ENCODE assay signal across 11 mouse cellular contexts in the genomic region with DNA sequence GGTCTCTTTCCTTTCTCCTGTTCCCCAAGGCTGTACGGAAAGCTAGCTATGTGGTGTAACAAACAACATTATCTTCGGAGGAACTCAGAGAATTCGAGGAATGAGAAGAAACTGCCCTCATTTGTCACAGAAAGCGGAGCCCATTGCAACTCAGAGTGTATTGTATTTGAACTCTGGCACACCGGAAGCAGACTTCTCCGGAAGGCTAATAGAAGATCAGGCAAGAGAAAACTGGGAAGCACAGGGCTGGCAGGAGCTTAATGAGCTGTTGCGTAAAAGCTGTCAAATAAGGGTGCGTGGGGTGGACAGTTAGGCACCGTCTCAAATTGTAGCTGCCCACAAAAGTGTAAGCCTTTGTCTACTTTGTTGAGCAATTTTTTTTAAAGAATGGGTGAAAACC. TPM values are rescaled to one million over a fixed set of nuclear protein-coding genes. Genes with fewer than 3 reads are reported as not detected.
DNase-seq lines count a peak whose midpoint lies in the region; ATAC-seq and TF ChIP-seq lines count a peak whose summit lies in the region.
"Had no signal": no experiment of that assay in that cellular context is flagged by ENCODE, and none has a peak within 500 bp of the region (broad histone marks: within the 10 kb centered on the region; RNA-seq: fewer than 3 reads in every experiment).

No protein-coding gene starts in this region.

- peaks cover 44% of the 10 kb centered on the region for H3K4me1 ChIP-seq in hindbrain, embryonic 10.5 days (replicated peaks)
- no peaks in the 10 kb centered on the region; the same call in none of the 2 replicates for H3K4me1 ChIP-seq in hindbrain, postnatal 0 days (ENCODE audit: insufficient read depth, low read length)
- H3K4me1 ChIP-seq in limb, embryonic 14.5 days (ENCODE audit: control insufficient read depth, insufficient read depth, low read length), result peaks cover 12% of the 10 kb centered on the region
- H3K4me1 ChIP-seq: intestine, embryonic 15.5 days had no signal

- no peak for TF ChIP-seq CTCF in hindbrain, postnatal 0 days (IDR thresholded peaks at IDR 0.05; ENCODE audit: low read depth)

- 66% methylated on average over 9 of the region's 9 CpGs for WGBS in hindbrain, embryonic 10.5 days
- WGBS in hindbrain, postnatal 0 days, result 49% methylated on average over 9 of the region's 9 CpGs
- 12% methylated on average over 9 of the region's 9 CpGs for WGBS in limb, embryonic 14.5 days

- DNase-seq in hindbrain, embryonic 10.5 days (ENCODE audit: low spot score), result no peak
- no peak for DNase-seq in hindbrain, postnatal 0 days (ENCODE audit: low spot score)
- peak; percentile 52 for DNase-seq in embryo, embryonic 10 days (ENCODE audit: low spot score)
- DNase-seq in gonadal fat pad, adult 2 months (ENCODE audit: low read depth), result peak; percentile 55
- peak; percentile 31 for DNase-seq in limb, embryonic 14.5 days (ENCODE audit: low spot score)
- no peak for DNase-seq in cerebellum, adult 18-20 months
- DNase-seq in spleen, postnatal 14 days (ENCODE audit: low spot score in 2 of 2), result no peak
- DNase-seq: cerebellum, postnatal 36 days had no signal

- H3K27me3 ChIP-seq in hindbrain, embryonic 10.5 days (ENCODE audit: insufficient read depth, poor library complexity, severe bottlenecking), result 0 out of 2 replicates have a peak, but pooled peaks cover 7% of the 10 kb centered on the region
- no peaks in the 10 kb centered on the region for H3K27me3 ChIP-seq in hindbrain, postnatal 0 days (ENCODE audit: insufficient read depth, low read length)
- no peaks in the 10 kb centered on the region for H3K27me3 ChIP-seq in limb, embryonic 14.5 days (ENCODE audit: control insufficient read depth, insufficient read depth, low read length)
- H3K27me3 ChIP-seq: intestine, embryonic 15.5 days had no signal

- no peak overlapping the region for H3K4me2 ChIP-seq in hindbrain, postnatal 0 days (ENCODE audit: low read depth, low read length)
- no peak overlapping the region for H3K4me2 ChIP-seq in limb, embryonic 14.5 days (replicated peaks; ENCODE audit: low read depth, low read length, severe bottlenecking)
- H3K4me2 ChIP-seq: forebrain, embryonic 15.5 days; intestine, embryonic 15.5 days had no signal

- no peaks in the 10 kb centered on the region for H3K36me3 ChIP-seq in hindbrain, embryonic 10.5 days
- H3K36me3 ChIP-seq in hindbrain, postnatal 0 days (ENCODE audit: insufficient read depth, low read length), result no peaks in the 10 kb centered on the region
- H3K36me3 ChIP-seq in limb, embryonic 14.5 days (ENCODE audit: control insufficient read depth, insufficient read depth, low read length), result no peaks in the 10 kb centered on the region
- H3K36me3 ChIP-seq: forebrain, embryonic 15.5 days; intestine, embryonic 15.5 days had no signal

- H3K9ac ChIP-seq in hindbrain, postnatal 0 days (replicated peaks; ENCODE audit: low read length), result no peak overlapping the region
- H3K9ac ChIP-seq in limb, embryonic 14.5 days (ENCODE audit: low read depth, low read length, severe bottlenecking), result no peak overlapping the region
- H3K9ac ChIP-seq: forebrain, embryonic 15.5 days; intestine, embryonic 15.5 days had no signal

- no peak for TF ChIP-seq POLR2A in limb, embryonic 14.5 days (IDR thresholded peaks at IDR 0.05; ENCODE audit: borderline replicate concordance, extremely low read depth, insufficient read depth, insufficient read length)

- H3K9me3 ChIP-seq in hindbrain, embryonic 10.5 days, result 0 out of 2 replicates have a peak, but pooled peaks cover 8% of the 10 kb centered on the region
- no peaks in the 10 kb centered on the region for H3K9me3 ChIP-seq in hindbrain, postnatal 0 days (ENCODE audit: low read length)
- H3K9me3 ChIP-seq in limb, embryonic 14.5 days (ENCODE audit: control insufficient read depth, low read length), result no peaks in the 10 kb centered on the region
- H3K9me3 ChIP-seq: forebrain, embryonic 15.5 days; intestine, embryonic 15.5 days had no signal

- no peak for ATAC-seq in hindbrain, postnatal 0 days
- peak; percentile 35; the same call in 1 of the 2 replicates for ATAC-seq in limb, embryonic 14.5 days (ENCODE audit: low FRiP score, low read depth)
- ATAC-seq: CD4-positive, CD25-positive, alpha-beta regulatory T cell, adult 4 months; forebrain, embryonic 15.5 days; intestine, embryonic 15.5 days had no signal

- H3K27ac ChIP-seq in hindbrain, embryonic 10.5 days, result peak overlapping the region; percentile 16; the same call in 1 of the 2 replicates
- no peak overlapping the region for H3K27ac ChIP-seq in hindbrain, postnatal 0 days
- H3K27ac ChIP-seq in limb, embryonic 14.5 days (replicated peaks; ENCODE audit: low read depth, low read length), result no peak overlapping the region
- H3K27ac ChIP-seq: forebrain, embryonic 15.5 days; intestine, embryonic 15.5 days had no signal

- no peak overlapping the region for H3K4me3 ChIP-seq in hindbrain, embryonic 10.5 days
- no peak overlapping the region for H3K4me3 ChIP-seq in hindbrain, postnatal 0 days (ENCODE audit: low read length)
- H3K4me3 ChIP-seq in limb, embryonic 14.5 days (replicated peaks; ENCODE audit: low read length), result no peak overlapping the region
- H3K4me3 ChIP-seq: forebrain, embryonic 15.5 days; intestine, embryonic 15.5 days had no signal

RNA-seq across cellular contexts. Expression of a gene that starts 10.7 kb away (rescaled TPM):
- 0.12 and 0.22 TPM in 2 replicates for polyA plus RNA-seq in hindbrain, embryonic 10.5 days (2016; fragmentation: Nextera tagmentation; extraction: Ambion mirVana)
- total RNA-seq in hindbrain, postnatal 0 days (2014; rRNA removed), result 0.10 and 0.97 TPM in 2 replicates
- 0.39 and 0.68 TPM in 2 replicates for polyA plus RNA-seq in hindbrain, postnatal 0 days (2015; fragmentation: Nextera tagmentation; extraction: Ambion mirVana)
- polyA plus RNA-seq in gonadal fat pad, adult 2 months (2012; rRNA removed), result 0.23 and 0.44 TPM in 2 replicates
- 1.00 and 1.2 TPM in 2 replicates for polyA plus RNA-seq in limb, embryonic 14.5 days (2012; rRNA removed)
- polyA plus RNA-seq in limb, embryonic 14.5 days (2014; fragmentation: Nextera tagmentation; extraction: Ambion mirVana), result 0.59 and 0.98 TPM in 2 replicates
- polyA plus RNA-seq: CD4-positive, CD25-positive, alpha-beta regulatory T cell, adult 4 months; forebrain, embryonic 15.5 days had no signal

Comparison
In these comparisons a context has a peak if more than half of its experiments do, and no peak if none do; other contexts are left out.
1. DNase-seq: peak in embryo, embryonic 10 days (single experiment), gonadal fat pad, adult 2 months (single experiment) and limb, embryonic 14.5 days (single experiment); none in hindbrain, embryonic 10.5 days (single experiment), hindbrain, postnatal 0 days (single experiment), cerebellum, adult 18-20 months (0 of 2) and spleen, postnatal 14 days (0 of 2).